Mouse (Mus musculus): Measurements from ENCODE around the gene Fn3k. TPM values are rescaled to one million over a fixed set of nuclear protein-coding genes. Genes with fewer than 3 reads are reported as not detected.
A peak's percentile ranks its signal among the peaks of the same experiment; 100 is the strongest.

The Fn3k gene
- polyA plus RNA-seq, 1 experiment from 2014 or later: 0.94 TPM

GRCm38 (mm10) chr11:121475699-121476415 lies 41.1 kb downstream of the Fn3k start:
- DNase-seq (ENCODE audit: low spot score): peak; percentile 66
- Histone ChIP-seq H3K27me3 (ENCODE audit: low read depth, poor library complexity, severe bottlenecking) (no peaks in the 10 kb centered on the region), H3K4me1 (peaks cover 4% of the 10 kb centered on the region; the same call in 1 of the 2 replicates), H3K4me3 (no peak overlapping the region), H3K36me3 (peaks cover 56% of the 10 kb centered on the region), H3K27ac (replicated peaks) (no peak overlapping the region), H3K9me3 (replicated peaks) (no peaks in the 10 kb centered on the region)
- 41% methylated on average over 9 of the region's 9 CpGs for WGBS

- no peaks in the 10 kb centered on the region for H3K27me3 ChIP-seq (ENCODE audit: low read depth, poor library complexity, severe bottlenecking)
- H3K36me3 ChIP-seq: peaks cover 72% of the 10 kb centered on the region
- WGBS: 92% methylated on average over 15 of the region's 15 CpGs
- no peak overlapping the region for H3K4me3 ChIP-seq
- H3K9me3 ChIP-seq (replicated peaks): no peaks in the 10 kb centered on the region
- DNase-seq (ENCODE audit: low spot score): no peak
- H3K4me1 ChIP-seq: no peaks in the 10 kb centered on the region
- H3K27ac ChIP-seq (replicated peaks): no peak overlapping the region
Measured at GRCm38 (mm10) chr11:121479476-121480203, 44.9 kb downstream of the Fn3k start.

- H3K4me3 ChIP-seq: no peak overlapping the region
- H3K9me3 ChIP-seq (replicated peaks): no peaks in the 10 kb centered on the region
- H3K27me3 ChIP-seq (ENCODE audit: low read depth, poor library complexity, severe bottlenecking): no peaks in the 10 kb centered on the region
- no peak for DNase-seq (ENCODE audit: low spot score)
- H3K27ac ChIP-seq (replicated peaks): no peak overlapping the region
- WGBS: 93% methylated on average over 2 of the region's 2 CpGs
- peaks cover 65% of the 10 kb centered on the region for H3K36me3 ChIP-seq
- H3K4me1 ChIP-seq: no peaks in the 10 kb centered on the region
Measured at GRCm38 (mm10) chr11:121481129-121481528, 46.4 kb downstream of the Fn3k start.

- H3K36me3 ChIP-seq: peaks cover 28% of the 10 kb centered on the region; the same call in 1 of the 2 replicates
- no peaks in the 10 kb centered on the region for H3K27me3 ChIP-seq (ENCODE audit: low read depth, poor library complexity, severe bottlenecking)
- H3K27ac ChIP-seq (replicated peaks): no peak overlapping the region
- DNase-seq (ENCODE audit: low spot score): no peak
- 92% methylated on average over 9 of the region's 9 CpGs for WGBS
- no peaks in the 10 kb centered on the region for H3K4me1 ChIP-seq
- H3K4me3 ChIP-seq: no peak overlapping the region
- H3K9me3 ChIP-seq (replicated peaks): no peaks in the 10 kb centered on the region
Measured at GRCm38 (mm10) chr11:121485882-121486281, 51.2 kb downstream of the Fn3k start.

GRCm38 (mm10) chr11:121490651-121491050 lies 55.9 kb downstream of the Fn3k start:
- H3K4me1 ChIP-seq: no peaks in the 10 kb centered on the region
- DNase-seq (ENCODE audit: low spot score): no peak
- no peaks in the 10 kb centered on the region for H3K9me3 ChIP-seq (replicated peaks)
- H3K36me3 ChIP-seq: peaks cover 25% of the 10 kb centered on the region
- no peak overlapping the region for H3K27ac ChIP-seq (replicated peaks)
- H3K4me3 ChIP-seq: no peak overlapping the region
- no peaks in the 10 kb centered on the region for H3K27me3 ChIP-seq (ENCODE audit: low read depth, poor library complexity, severe bottlenecking)

Small RNA genes lying within 50 kb of the gene (microRNA-seq; reads per million reads assigned to microRNA genes)
- not detected for gene Mir7236

Other genes with a start within 250 kb of the Fn3k start
- 5.1 and 6.6 TPM in 2 replicates for gene Hexdc, start 230.5 kb upstream of the Fn3k start, polyA plus RNA-seq (2016; fragmentation: Nextera tagmentation; extraction: Ambion mirVana)
- 23.8 and 25.9 TPM in 2 replicates for gene Ogfod3, start 230.2 kb upstream of the Fn3k start, polyA plus RNA-seq (2016; fragmentation: Nextera tagmentation; extraction: Ambion mirVana)
- gene Cybc1, start 205.6 kb upstream of the Fn3k start, polyA plus RNA-seq (2016; fragmentation: Nextera tagmentation; extraction: Ambion mirVana): 35.2 and 39.0 TPM in 2 replicates
- gene Narf, start 197.7 kb upstream of the Fn3k start, polyA plus RNA-seq (2016; fragmentation: Nextera tagmentation; extraction: Ambion mirVana): 59.3 and 71.0 TPM in 2 replicates
- 8.8 TPM in 2 replicates for gene Foxk2, start 174.9 kb upstream of the Fn3k start, polyA plus RNA-seq (2016; fragmentation: Nextera tagmentation; extraction: Ambion mirVana)
- gene Wdr45b, start 80.5 kb upstream of the Fn3k start, polyA plus RNA-seq (2016; fragmentation: Nextera tagmentation; extraction: Ambion mirVana): 100 and 103 TPM in 2 replicates
- 1.3 and 2.0 TPM in 2 replicates for gene Rab40b, start 46.7 kb upstream of the Fn3k start, polyA plus RNA-seq (2016; fragmentation: Nextera tagmentation; extraction: Ambion mirVana)
- gene Fn3krp, start 13.5 kb upstream of the Fn3k start, polyA plus RNA-seq (2016; fragmentation: Nextera tagmentation; extraction: Ambion mirVana): 7.0 and 8.8 TPM in 2 replicates
- 54.2 and 61.9 TPM in 2 replicates for gene Tbcd, start 17.0 kb downstream of the Fn3k start, polyA plus RNA-seq (2016; fragmentation: Nextera tagmentation; extraction: Ambion mirVana)
- 0.46 and 0.67 TPM in 2 replicates for gene Zfp750, start 84.4 kb downstream of the Fn3k start, polyA plus RNA-seq (2016; fragmentation: Nextera tagmentation; extraction: Ambion mirVana)
- 7.2 and 7.7 TPM in 2 replicates for gene B3gntl1, start 238.2 kb downstream of the Fn3k start, polyA plus RNA-seq (2016; fragmentation: Nextera tagmentation; extraction: Ambion mirVana)

Data from midbrain, embryonic 10.5 days (tissue).